Mouse (Mus musculus): ENCODE data around the gene Dis3l2.

GRCm38 (mm10) chr1:86750094-86750493 is 46.5 kb downstream of the Dis3l2 start:
- TF ChIP-seq CTCF (IDR thresholded peaks at IDR 0.05; ENCODE audit: control insufficient read depth, insufficient read depth, low read length) = no peak
- TF ChIP-seq POLR2A (IDR thresholded peaks at IDR 0.05; ENCODE audit: borderline replicate concordance, control insufficient read depth, low read depth, low read length) = no peak

Data from bone marrow, adult 2 months (tissue).